Mouse (Mus musculus) hindlimb bud, embryonic 11.5 days (tissue): ENCODE results near the gene Gpc4.

Source experiments
- DNase-seq: peaks from one replicate; pipeline ENCODE4 v3.0.0-alpha.2; 2012; ENCODE audit warnings: low read depth, low spot score; ENCODE audit errors: extremely low spot score

The Gpc4 gene

DNA sequence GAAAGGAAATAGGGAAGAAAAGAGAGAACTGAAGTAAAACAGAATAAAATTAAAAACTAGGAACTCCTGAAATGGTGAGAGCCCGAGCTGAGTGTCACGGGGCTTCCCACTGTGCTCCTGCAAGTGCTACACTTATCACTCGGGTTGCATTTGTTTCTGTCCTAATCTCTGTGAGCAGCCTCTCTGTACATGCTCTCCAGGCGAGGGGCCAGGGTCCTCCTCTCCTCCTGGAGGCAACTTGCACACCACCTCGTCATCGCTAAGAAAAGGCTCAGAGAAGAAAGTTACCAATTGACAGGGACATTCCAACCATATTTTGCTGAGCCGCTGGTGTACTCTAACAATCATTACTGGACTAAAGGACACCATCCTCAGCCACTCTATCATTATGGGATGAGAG is 14.0 kb downstream of the Gpc4 start:
- DNase-seq = no peak

DNA sequence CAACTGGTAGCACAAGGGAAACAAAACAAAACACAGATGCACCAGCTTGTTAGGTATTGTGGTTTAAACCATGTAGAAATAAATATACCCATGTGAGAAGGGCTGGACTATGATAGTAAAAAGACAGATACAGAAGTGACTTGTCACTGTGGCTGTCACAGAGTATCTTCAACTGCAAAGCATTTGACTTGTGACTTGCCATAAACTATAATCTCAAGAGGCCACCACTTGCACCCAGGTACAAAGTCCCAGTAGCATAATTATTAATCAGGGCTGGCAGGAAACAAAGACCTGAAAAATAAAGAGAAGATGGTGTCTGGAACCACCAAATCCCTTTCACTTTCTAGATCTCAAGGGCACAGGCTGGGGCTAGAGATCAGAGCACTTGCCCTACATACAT is 19.5 kb downstream of the Gpc4 start:
- DNase-seq = no peak

DNA sequence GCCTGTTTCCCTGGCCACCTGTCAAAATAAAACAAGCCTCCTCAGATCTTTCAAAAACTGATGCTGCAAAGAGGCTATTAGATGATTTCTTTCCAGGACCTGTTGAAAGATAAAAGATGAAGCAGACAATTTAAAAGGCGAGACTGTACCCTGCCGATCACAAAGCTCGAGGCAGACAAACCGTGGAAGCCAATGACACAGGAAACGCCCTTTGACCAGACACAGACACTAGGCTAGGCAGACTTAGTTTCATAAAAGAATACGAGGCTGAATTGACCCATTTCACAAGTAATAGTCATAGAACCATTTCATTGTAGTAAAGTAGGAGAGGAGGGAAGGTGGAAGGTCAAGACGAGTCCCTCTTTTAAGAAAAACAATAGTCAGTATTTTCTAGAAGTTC is 20.6 kb downstream of the Gpc4 start:
- DNase-seq = no peak

DNA sequence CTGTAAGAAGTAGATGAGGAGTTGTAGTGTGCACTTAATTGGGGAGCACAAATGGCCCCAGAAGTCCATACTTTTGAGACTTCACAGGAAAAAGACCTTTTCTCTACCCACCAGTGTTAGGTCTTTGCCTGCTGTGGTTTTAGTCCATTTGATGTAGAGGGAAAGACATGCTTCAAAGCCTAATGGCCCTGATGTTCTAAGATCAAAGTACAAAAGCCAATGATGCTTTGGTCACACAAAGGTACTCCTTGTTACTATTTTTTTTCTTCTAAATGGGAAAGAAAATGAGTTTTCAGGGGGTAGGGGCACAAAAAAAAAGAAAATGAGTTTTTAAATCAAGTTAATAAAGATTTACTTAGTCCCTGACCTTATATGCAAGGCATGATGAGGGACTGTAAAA is 24.7 kb downstream of the Gpc4 start:
- no peak for DNase-seq

DNA sequence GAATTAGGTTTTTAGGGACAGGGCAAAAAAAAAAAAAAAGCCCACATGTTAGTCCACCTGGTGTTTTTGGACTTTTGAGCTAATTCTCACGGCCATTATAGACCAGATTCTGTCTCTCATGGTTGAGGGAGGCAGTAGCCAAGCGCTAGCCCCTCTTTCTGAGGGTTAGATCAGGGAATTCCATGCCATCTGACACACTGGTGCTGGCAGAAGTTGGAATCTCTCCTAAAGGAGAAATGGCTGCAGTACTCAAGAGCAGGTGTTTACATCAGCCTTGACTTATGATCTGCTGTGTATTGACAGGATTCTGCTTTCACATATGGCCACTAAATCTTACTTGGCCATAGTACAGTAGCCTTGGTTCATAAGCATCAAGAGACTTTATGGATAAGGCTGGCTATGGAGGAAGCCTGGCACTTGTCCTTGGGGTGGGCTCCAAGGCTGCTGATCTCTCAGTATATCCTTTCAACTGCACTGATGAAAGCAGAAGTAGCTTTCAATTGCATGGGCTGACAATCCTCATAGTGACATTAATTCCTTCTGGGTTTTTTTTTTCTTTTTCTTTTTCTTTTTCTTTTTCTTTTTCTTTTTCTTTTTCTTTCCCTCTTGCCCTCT is 26.5 kb downstream of the Gpc4 start:
- DNase-seq = no peak

DNA sequence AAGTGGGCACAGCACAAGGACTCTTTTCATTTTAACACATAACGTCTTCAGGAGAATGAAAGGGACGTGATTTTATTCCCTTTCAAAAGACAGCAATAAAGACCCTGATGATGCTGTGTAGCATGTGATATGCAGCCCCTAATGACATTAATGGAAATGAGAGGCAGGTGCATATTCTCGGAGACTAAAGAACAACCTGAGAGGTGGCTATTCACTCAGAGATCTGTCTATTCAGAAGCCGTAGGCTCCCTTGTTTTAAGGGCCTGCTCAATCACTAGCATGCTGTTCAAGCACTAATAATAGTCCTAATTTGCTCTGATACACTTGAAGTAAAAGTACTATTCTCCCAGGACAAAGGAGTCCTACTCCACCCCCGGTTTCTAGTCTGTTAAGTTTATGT is 27.0 kb downstream of the Gpc4 start:
- DNase-seq = no peak

DNA sequence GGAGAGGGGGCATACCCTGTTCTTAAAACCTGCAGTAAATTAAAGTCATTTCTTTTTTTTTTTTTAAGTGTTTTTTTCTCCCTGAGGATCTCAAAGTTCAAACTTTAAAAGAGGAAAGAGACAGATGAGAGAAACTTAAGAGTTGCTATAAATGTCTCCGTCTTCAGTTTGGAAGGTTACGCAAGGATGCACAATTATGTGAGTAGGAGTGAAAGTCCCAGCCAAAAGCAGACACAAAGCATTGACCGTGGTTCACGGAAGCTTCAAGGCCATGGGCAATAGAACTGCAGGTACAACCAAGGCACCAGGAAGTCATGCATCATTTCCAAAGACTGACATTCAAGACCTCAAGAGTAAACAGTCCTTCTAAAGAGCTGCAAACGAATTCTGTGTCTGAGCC is 28.5 kb downstream of the Gpc4 start:
- no peak for DNase-seq

DNA sequence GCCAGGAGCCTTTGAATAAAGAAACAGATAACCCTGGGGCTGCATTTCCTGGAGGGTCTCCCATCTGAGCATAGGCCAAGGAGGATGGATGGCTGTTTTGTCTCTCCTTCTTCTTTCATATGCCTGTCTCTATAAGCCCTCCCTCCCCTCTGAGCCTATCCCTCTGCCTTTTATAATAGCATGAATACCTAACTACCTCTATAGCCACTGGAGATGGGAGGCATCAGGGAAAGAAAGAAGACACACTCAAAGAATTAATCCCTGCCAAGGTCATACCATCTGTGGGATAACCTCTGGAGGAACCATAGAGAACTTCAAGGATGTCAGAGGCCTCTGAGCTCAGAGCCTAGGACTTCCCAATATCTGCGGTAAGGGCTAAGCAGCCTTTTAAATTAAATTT is 35.4 kb downstream of the Gpc4 start:
- DNase-seq = no peak

DNA sequence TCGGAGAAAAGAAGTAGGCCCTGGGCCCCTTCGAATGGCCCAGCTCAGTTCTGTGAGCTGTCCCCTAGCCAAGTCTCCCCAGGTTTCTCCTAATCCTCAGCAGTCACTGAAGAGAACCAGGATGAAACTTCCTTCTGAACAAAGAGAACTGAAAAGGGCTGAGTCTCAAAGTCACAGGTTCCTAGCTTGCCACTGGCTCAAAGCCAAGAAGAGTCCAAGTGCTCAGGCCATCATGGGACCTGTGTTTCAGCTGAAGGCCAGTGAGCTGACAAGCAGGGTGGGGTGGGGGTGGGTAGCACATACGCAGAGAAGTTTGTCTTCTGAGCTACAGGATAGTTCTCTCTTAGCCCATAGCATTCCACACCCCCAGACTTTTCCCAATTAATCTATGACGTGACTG is 36.3 kb downstream of the Gpc4 start:
- DNase-seq = no peak

DNA sequence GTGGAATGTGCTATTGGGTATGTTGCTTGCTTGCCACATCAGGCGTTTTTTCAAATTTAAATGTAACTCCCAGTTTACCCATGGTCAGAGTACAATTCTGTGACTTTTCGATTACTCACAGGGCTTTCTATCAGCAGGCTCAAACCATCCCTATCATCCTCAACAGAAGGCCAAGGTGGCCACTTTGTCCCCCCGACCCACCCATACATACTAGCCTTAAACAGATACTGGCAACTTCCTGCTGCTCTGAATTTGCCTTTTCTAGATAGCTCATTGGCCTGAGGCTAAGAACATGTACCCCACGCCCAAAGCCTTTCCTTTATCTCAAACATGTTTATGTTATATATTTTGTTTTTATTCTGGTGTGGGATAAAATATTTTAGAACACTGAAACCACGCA is 51.4 kb downstream of the Gpc4 start:
- DNase-seq = no peak

DNA sequence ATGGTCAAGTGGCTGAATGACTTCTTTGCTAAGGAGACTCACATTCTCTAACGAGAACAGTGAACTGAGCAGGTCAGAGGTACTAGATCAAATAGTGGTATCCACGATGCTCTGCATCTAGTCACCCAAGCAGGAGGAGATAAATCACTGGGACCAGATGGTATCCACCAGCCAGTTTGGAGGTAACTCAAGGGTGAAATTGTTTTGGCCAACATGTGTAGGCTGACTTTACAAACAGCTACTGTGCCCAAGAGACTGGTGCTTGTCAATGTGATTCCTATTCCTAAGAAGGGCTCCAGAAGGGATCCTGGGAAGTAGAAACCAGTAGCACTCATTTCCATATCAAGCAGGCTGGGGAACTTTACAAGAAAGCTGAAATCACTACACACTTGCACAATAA is 55.4 kb downstream of the Gpc4 start:
- no peak for DNase-seq

DNA sequence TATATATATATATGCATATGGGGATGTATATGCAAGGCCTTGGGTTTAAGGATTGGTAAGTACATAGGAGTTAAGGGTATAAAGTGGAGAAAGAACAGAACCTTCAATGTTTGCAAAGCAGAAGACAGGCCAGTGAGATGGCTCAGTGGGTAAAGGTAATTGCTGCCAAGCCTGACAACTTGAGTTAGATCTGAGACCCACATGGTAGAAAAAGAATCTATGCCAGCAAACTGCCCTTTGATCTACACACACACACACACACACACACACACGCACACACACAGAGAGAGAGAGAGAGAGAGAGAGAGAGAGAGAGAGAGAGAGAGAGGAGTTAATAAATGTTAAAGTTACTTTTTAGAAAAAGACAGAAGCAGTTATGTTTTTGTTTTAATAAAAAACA is 56.1 kb downstream of the Gpc4 start:
- DNase-seq = no peak

DNA sequence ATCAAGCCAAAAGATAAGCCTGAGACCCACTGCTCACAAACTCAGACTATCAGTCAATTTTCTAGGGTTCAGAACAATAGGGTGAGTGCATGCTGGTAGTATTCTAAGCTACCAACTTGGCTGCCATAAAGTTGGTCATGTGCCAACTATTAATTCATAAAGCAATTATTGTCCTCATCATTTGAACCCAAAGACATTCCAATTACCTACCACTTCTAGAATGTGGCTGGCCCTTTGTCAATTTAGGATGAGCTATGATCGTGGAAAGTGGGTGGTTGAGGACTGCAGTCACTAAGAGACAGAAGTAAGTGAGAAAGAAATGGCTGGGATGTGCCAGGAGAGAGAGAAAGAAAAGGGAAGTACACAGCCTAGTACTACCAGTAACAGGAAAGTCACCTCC is 61.3 kb downstream of the Gpc4 start:
- DNase-seq = no peak

DNA sequence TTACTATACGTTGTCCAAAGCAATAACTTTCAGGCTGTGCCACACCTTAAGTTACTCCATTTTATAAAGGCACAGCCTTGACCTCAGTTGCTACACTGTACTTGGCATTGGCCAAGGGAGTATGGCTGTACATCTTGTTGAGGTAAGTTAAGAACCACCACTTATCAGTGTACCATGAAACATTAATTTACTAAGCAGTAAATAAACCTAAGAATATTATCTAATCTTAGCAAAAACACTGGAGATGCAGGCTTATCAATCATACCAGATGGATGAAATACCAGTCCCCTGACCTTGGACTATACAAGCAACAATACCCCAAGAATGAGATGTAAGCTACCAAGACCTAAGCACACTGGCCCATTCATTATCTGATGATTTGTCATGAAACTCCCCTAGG is 63.1 kb downstream of the Gpc4 start:
- no peak for DNase-seq

DNA sequence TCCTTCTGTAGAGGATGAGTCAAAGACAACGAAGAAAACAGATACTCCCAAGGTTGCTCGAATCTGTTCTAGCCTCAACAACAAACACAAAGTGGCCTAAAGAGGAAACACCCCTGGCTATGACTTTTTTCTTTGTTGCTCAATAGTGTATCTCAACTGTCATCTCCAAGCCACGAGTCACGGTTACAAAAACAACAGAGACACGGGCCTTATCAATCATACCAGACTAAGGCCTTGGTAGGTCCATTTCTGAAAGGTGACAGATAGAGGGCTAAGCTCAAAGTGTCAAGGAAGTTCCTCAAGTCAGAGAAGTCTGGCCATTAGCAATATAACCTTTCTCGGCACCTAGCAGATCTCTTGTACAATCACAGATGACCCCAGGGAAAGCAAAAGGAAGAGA is 63.6 kb downstream of the Gpc4 start:
- DNase-seq = no peak

DNA sequence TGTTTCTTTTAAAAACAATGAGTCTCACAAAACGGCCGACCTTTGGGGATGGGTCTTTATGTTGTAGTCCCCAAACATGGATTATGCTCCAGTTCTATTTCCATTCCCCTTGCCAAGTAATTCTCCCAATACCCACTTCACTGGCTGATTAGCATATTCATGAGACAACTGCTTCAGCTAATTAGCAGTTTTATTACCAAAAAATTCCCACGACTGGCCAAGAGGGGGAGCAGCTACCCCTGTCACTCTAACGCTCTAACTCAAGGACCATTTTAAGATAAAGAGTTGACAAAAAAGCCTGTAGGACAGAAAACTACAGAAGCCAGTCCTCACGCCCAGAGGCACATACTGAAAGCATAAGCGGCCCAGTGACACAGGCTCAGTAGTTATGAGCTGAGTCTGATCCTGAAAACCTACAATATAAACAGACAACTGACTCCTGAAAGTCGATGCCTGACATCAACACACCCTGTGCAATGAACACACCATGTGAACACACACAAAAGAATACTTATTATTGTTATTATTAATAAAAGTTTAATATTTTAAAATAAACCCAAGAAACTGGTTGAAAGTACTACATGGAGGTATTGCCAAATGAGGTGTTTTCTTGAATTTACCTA is 77.2 kb downstream of the Gpc4 start:
- DNase-seq = no peak

DNA sequence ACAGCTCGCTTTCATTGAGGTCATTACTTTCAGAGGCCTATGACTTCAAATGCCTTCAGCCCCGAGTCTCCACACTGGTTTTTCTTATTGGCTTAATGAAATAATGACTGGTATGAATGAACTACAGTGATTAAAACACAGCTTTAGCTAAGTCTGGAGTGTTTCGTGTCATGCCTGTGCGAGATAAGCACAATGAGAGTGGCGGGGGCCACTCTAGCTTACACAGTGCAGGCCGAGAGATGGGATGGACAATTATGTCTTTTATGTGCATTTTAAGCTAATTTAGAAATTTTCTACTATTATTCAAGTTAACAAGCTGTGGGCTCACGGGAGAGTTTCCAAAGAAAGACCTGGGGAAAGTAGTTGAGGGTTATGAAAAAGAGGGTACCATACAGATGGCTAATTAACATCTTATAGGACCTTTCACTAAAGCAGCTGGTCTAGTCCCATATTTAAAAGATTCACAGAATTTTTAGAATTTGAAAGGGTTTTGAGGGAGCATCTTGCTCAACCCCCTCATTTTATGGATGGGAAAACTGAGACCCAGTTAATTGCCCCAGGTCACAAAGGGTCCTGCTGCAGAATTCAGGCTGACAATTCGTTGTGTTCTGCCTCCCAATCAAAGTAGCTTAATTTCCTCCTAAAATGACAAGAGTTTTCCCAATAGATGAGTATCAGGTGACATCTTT is 78.0 kb downstream of the Gpc4 start:
- no peak for DNase-seq

DNA sequence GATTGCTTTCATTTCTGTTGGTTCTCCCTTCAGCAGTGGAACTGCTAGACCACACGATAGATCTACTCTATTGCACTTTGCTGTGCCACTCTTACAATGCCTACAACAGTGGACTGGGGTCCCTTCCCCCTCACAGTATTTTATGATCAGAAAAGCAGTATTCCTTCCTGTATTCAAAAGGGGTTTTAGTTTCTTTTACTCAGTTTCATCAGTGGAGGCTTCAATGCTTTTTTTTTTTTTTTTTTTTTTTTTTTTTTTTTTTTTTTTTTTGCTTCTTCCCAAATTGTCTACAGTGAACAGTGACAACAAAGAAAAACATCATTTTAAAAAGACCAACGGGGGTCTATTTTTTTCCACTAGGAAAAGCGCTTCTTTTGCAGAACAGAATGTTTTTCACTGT is 81.5 kb downstream of the Gpc4 start:
- DNase-seq = no peak

DNA sequence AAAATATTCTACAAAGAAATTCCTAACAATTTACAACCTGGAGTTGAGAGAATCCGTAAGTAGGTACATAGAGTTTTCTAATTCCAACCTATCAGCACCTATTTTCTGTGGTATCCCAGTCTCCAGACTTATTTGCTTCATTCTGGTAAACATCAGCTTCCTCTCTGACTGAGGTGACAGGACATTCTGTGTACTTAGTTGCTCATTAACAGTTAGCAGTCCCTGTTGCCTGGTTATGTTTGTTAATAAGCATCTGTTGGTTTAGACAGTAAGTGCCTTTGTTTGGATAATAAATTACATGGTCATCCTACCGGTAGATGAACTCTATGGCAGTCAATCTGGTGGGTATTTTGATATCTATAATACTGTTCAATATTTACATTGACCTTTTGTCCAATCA is 92.6 kb downstream of the Gpc4 start:
- no peak for DNase-seq

DNA sequence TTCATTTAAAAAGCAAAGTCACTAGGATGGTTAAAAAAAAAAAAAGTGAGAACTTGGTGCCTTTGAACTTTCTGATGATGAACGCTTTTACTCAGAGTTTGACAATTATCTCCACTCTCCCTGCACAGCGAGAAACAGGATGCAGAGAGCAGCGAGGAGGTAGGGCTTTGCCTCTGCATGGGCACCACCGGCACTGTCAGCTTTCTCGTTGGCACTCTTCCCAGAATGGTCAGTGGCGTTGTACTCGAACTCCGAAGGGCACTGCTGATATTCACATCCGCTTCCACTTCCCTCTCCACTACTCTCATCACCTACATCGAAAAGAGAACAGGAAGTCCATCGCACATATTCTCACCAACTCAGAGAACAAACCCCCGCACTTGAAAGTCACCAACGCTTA is 111.6 kb downstream of the Gpc4 start:
- DNase-seq = no peak

DNA sequence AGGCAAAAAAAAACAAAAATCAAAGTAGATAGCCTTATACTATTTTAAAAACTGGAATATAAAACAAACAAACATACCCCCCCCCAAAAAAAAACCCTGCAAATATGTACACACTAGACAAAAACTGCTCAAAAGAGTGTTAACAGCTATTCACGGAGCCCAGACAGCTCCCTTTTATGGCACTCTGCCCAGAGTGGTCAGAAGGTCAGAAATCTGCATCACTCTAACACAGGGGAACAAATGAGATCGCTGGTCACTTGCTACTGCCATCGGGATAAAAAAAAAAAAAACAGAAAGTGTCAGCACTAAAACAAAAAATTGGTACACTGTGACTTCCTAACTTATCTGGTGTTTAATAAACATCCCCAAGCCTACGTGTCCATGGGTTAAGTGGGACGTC is 113.0 kb downstream of the Gpc4 start:
- no peak for DNase-seq

DNA sequence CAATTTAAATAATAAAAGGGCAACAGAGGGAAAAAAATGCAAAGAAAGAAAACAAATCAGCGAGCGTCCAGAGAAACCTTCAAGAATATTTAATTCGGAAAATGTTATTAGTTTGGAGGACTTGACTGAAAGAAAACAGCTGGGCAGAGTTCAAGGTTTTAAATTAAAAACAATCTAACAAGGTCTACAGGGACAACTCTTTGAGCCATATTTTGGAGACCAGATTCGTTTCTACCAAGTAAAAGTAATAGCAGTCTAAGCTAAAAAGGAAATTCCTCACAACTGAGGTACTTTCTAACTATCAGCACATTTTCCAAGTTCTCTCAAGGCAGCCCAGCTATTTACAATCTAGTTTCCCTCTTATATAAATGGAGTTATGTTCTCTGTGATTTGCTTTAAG is 114.1 kb downstream of the Gpc4 start:
- no peak for DNase-seq

DNA sequence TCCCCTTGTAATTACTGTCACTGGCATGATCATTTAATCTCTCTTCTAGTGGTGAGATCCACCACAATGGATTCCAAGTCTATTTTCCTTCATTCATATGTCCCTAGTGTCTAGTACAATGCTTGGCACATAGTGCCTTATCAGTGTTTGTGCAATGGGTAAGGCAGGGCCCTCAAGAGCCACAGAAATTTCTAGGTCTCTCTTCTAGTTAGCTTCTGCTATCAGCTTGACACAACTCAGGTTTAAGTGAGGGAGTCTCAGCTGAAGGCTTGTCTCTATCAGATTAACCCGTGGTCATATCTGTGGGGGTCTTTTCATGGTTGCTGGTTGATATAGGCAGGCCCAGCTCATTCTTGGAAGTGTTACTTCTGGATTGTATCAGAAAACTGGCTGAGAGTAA is 125.2 kb downstream of the Gpc4 start:
- no peak for DNase-seq
